Mouse (Mus musculus) embryonic facial prominence, embryonic 10.5 days (tissue): ENCODE measurements around the gene Rnf152. TPM values are rescaled to one million over a fixed set of nuclear protein-coding genes. Genes with fewer than 3 reads are reported as not detected.

Experiments used
- DNase-seq: peaks from one replicate; pipeline ENCODE4 v3.0.0-alpha.2; 2017; ENCODE audit warnings: low spot score
- H3K27ac ChIP-seq: fragments of 300-500 bp; sonication (generic); replicated peaks from 2 replicates; pipeline ENCODE4 v1.5.1; 2016; ENCODE audit warnings: mild to moderate bottlenecking
- H3K27me3 ChIP-seq: fragments of 300-500 bp; sonication (generic); replicated peaks from 2 replicates; pipeline ENCODE4 v1.6.1; 2016; ENCODE audit warnings: low read depth, mild to moderate bottlenecking; ENCODE audit not compliant: poor library complexity, severe bottlenecking
- H3K36me3 ChIP-seq: fragments of 300-500 bp; sonication (generic); replicated peaks from 2 replicates; pipeline ENCODE4 v1.6.1; 2016; ENCODE audit warnings: mild to moderate bottlenecking, moderate library complexity
- H3K4me1 ChIP-seq: fragments of 300-500 bp; sonication (generic); 2 replicates; pipeline ENCODE4 v1.6.1; 2016
- H3K4me3 ChIP-seq: fragments of 300-500 bp; sonication (generic); 2 replicates; pipeline ENCODE4 v1.5.1; 2016; ENCODE audit warnings: mild to moderate bottlenecking, moderate library complexity
- H3K9me3 ChIP-seq: fragments of 300-500 bp; sonication (generic); 2 replicates; pipeline ENCODE4 v1.6.1; 2016; ENCODE audit warnings: mild to moderate bottlenecking
- WGBS: fragments of 180-500 bp; shearing (Covaris S2); methylation state at CpG from one replicate; pipeline ENCODE4 v1.1.7; 2016; 5-methylcytosine and 5-hydroxymethylcytosine counted together
- polyA plus RNA-seq: library from polyadenylated mRNA; unstranded; fragments of >200 nt; fragmentation: Nextera tagmentation; extraction: Ambion mirVana; gene quantifications from 2 replicates; pipeline ENCODE4 v1.2.1, GENCODE M21; 2016

Gene Rnf152
- polyA plus RNA-seq, 1 experiment from 2014 or later = 0.51 TPM

GRCm38 (mm10) chr1:105291859-105292258 lies 64.7 kb downstream of the Rnf152 start:
- WGBS = 89% methylated on average over 2 of the region's 2 CpGs
- DNase-seq = no peak
- Histone ChIP-seq H3K36me3 (no peaks in the 10 kb centered on the region), H3K9me3 (0 out of 2 replicates have a peak, but pooled peaks cover 4% of the 10 kb centered on the region), H3K27ac (no peak overlapping the region), H3K4me1 (no peaks in the 10 kb centered on the region), H3K4me3 (no peak overlapping the region), H3K27me3 (no peaks in the 10 kb centered on the region)

- Histone ChIP-seq H3K4me1 (peaks cover 3% of the 10 kb centered on the region; the same call in 1 of the 2 replicates), H3K4me3 (no peak overlapping the region), H3K27ac (no peak overlapping the region), H3K36me3 (no peaks in the 10 kb centered on the region), H3K9me3 (no peaks in the 10 kb centered on the region), H3K27me3 (no peaks in the 10 kb centered on the region)
- 85% methylated on average over 4 of the region's 4 CpGs for WGBS
- DNase-seq = no peak
Measured at GRCm38 (mm10) chr1:105287536-105287935, 69.0 kb downstream of the Rnf152 start.

DNA sequence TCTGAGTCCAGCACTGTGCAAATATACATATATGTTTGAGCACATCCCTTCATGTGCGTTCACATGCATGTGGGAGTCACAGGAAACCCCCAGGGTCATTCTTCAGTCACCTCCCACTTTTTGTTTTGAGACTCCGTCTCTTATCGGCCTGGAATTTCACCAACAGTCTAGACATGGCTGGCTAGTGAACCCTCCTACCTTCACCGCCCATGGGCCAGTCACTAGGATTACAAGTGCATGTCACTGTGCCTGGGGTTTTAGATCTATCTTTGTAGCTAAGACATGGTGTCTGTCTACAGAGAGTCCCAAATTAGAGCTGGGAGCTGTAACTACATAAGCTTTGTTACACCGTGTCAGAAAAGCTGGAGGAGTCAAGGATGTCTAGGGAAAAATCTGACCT lies 69.6 kb downstream of the Rnf152 start:
- no peaks in the 10 kb centered on the region for H3K9me3 ChIP-seq
- WGBS = 88% methylated on average over 5 of the region's 5 CpGs
- H3K36me3 ChIP-seq = no peaks in the 10 kb centered on the region

DNA sequence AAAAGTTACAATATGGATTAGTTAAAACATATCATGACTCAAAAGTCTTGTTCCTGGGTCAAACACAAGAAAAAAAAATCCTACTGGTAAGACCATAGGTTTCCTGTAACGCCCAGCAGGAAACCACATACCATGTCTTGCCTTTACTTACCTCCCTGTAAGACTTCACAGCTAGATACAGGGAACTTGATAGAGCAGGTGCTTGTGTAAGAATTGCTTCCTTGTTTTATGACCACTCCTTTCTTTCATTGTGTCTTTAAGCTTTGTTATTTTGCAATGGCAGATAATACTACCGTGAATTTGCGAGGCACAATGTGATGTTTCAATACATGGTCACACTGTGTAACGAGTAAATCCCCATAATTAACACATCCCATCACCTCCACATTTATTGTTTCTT lies 71.5 kb downstream of the Rnf152 start:
- peaks cover 3% of the 10 kb centered on the region; the same call in 1 of the 2 replicates for H3K4me1 ChIP-seq
- no peak overlapping the region for H3K27ac ChIP-seq
- H3K9me3 ChIP-seq = no peaks in the 10 kb centered on the region
- 93% methylated on average over 4 of the region's 4 CpGs for WGBS
- H3K36me3 ChIP-seq = no peaks in the 10 kb centered on the region
- H3K4me3 ChIP-seq = no peak overlapping the region
- no peaks in the 10 kb centered on the region for H3K27me3 ChIP-seq
- no peak for DNase-seq

More for the DNA sequence above, 69.6 kb downstream of the Rnf152 start:
- Histone ChIP-seq H3K27ac (no peak overlapping the region), H3K4me3 (no peak overlapping the region), H3K4me1 (peaks cover 3% of the 10 kb centered on the region; the same call in 1 of the 2 replicates), H3K27me3 (no peaks in the 10 kb centered on the region)
- no peak for DNase-seq

GRCm38 (mm10) chr1:105284116-105284515 lies 72.4 kb downstream of the Rnf152 start:
- Histone ChIP-seq H3K27me3 (no peaks in the 10 kb centered on the region), H3K9me3 (no peaks in the 10 kb centered on the region), H3K36me3 (no peaks in the 10 kb centered on the region), H3K4me3 (no peak overlapping the region), H3K27ac (no peak overlapping the region), H3K4me1 (peaks cover 3% of the 10 kb centered on the region; the same call in 1 of the 2 replicates)
- no peak for DNase-seq
- 71% methylated on average over 8 of the region's 8 CpGs for WGBS

DNA sequence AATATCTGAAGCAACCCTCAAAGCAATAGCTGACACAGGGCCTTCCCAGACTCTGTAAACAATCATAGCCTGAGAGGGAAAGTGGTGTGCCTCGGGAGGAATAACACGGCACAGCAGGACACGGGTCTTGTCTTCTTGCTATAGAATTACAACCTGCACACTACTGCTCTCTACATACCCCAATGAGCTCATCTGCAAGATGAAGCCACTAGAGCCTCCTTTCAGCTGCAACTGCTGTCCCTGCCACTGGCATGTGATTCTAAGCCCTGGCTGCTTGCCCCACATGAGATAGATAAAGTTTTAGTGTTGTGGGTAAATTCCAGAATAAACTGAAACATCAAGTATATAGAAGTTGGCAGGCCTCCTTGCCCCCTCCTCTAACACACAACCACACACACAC lies 75.2 kb downstream of the Rnf152 start:
- WGBS = 68% methylated on average over 3 of the region's 3 CpGs
- Histone ChIP-seq H3K27ac (no peak overlapping the region), H3K36me3 (no peaks in the 10 kb centered on the region), H3K9me3 (no peaks in the 10 kb centered on the region), H3K27me3 (no peaks in the 10 kb centered on the region), H3K4me3 (no peak overlapping the region), H3K4me1 (peaks cover 3% of the 10 kb centered on the region; the same call in 1 of the 2 replicates)
- DNase-seq = no peak

DNA sequence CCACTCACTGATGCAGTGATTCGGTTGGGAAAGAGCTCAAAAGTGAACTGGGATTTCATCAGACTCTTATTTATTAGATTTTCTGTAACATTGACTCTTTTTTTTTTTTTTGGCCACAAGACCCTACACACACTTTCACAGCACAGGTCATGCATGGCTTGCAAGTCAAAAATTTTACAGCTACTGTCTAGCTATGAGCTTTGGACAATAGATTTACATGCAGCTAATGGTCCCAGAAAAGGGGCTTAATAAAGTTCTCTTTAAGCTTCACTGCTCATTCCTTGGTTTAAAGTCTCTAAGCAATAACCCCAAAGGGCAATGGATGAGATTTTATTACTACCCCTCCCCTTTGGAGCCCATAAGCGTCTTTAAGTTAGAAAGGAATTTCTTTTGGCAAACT lies 76.3 kb downstream of the Rnf152 start:
- no peaks in the 10 kb centered on the region for H3K27me3 ChIP-seq
- H3K27ac ChIP-seq = no peak overlapping the region
- H3K4me1 ChIP-seq = peaks cover 3% of the 10 kb centered on the region; the same call in 1 of the 2 replicates
- no peaks in the 10 kb centered on the region for H3K36me3 ChIP-seq
- H3K4me3 ChIP-seq = no peak overlapping the region
- no peaks in the 10 kb centered on the region for H3K9me3 ChIP-seq
- no peak for DNase-seq
- 75% methylated on average over 2 of the region's 2 CpGs for WGBS

DNA sequence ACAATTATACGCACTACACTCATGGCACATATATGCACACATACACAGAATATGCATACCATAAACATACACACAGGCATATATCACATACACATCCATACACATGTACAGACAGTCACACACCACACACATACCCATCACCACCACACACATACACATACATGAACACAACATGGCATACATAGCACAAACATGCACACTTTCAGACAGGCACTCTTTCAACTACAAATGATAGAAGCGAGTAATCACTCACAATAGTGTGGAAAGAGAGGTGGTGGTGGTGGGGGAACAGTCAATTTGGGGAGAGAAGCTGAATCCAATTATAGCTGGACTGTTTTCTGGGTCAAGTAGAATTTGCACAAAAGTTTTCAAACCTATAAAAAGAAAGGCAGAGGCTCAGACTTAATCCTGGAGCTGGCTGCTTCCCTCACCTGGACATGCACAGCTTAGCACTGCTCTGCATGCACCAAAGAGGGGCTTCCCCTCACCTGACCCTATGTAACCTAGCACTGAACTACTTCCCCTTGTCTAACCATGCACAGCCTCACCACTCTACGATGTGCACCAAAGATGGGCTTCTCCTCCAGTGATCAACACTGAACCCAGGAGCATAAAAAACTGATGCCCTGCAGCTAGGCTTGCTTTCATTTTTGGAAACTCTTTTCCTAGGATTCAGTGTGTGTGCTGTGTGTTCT lies 81.9 kb downstream of the Rnf152 start:
- WGBS = 90% methylated on average over 3 of the region's 3 CpGs
- Histone ChIP-seq H3K27ac (no peak overlapping the region), H3K9me3 (no peaks in the 10 kb centered on the region), H3K27me3 (no peaks in the 10 kb centered on the region), H3K4me3 (no peak overlapping the region), H3K36me3 (no peaks in the 10 kb centered on the region), H3K4me1 (no peaks in the 10 kb centered on the region)
- no peak for DNase-seq

DNA sequence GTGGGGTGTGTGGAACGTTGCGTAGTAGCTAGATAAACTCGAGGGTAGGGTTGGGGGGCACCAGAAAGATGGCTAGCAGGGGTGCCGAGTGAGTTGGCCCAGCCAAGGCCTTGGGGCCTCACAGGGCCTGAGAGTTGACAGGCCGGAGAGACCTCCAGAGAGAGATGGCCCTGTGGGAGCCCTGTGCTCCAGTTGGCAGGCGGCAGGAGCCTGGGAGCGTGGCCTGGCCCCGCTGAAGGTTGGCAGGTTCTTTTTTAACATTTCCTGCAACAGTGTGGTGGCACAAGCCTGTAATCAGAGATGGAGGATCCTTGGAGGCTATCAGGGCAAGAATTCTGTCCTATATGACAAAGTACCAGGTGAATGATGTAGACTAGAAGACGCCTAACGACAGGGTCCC lies 85.4 kb downstream of the Rnf152 start:
- no peaks in the 10 kb centered on the region for H3K4me1 ChIP-seq
- 93% methylated on average over 10 of the region's 10 CpGs for WGBS
- no peaks in the 10 kb centered on the region for H3K27me3 ChIP-seq
- H3K27ac ChIP-seq = no peak overlapping the region
- no peak for DNase-seq
- H3K9me3 ChIP-seq = no peaks in the 10 kb centered on the region
- no peaks in the 10 kb centered on the region for H3K36me3 ChIP-seq
- H3K4me3 ChIP-seq = no peak overlapping the region

GRCm38 (mm10) chr1:105263283-105264033 lies 93.1 kb downstream of the Rnf152 start:
- WGBS = 82% methylated on average over 3 of the region's 3 CpGs
- Histone ChIP-seq H3K4me1 (no peaks in the 10 kb centered on the region), H3K9me3 (no peaks in the 10 kb centered on the region), H3K4me3 (no peak overlapping the region), H3K27ac (no peak overlapping the region), H3K36me3 (no peaks in the 10 kb centered on the region), H3K27me3 (no peaks in the 10 kb centered on the region)
- DNase-seq = no peak

GRCm38 (mm10) chr1:105260200-105260599 lies 96.3 kb downstream of the Rnf152 start:
- Histone ChIP-seq H3K27me3 (no peaks in the 10 kb centered on the region), H3K4me3 (no peak overlapping the region), H3K36me3 (no peaks in the 10 kb centered on the region), H3K4me1 (no peaks in the 10 kb centered on the region), H3K27ac (no peak overlapping the region), H3K9me3 (no peaks in the 10 kb centered on the region)
- WGBS = 82% methylated on average over 5 of the region's 5 CpGs
- DNase-seq = no peak

- Histone ChIP-seq H3K4me3 (no peak overlapping the region), H3K9me3 (no peaks in the 10 kb centered on the region), H3K27me3 (no peaks in the 10 kb centered on the region), H3K27ac (no peak overlapping the region), H3K36me3 (no peaks in the 10 kb centered on the region), H3K4me1 (no peaks in the 10 kb centered on the region)
- 80% methylated on average over 3 of the region's 3 CpGs for WGBS
- DNase-seq = no peak
Measured at GRCm38 (mm10) chr1:105257199-105257598, 99.3 kb downstream of the Rnf152 start.

- Histone ChIP-seq H3K9me3 (no peaks in the 10 kb centered on the region), H3K27me3 (no peaks in the 10 kb centered on the region), H3K4me3 (no peak overlapping the region), H3K4me1 (no peaks in the 10 kb centered on the region), H3K36me3 (no peaks in the 10 kb centered on the region), H3K27ac (no peak overlapping the region)
- DNase-seq = no peak
- WGBS = 90% methylated on average over 3 of the region's 3 CpGs
Measured at GRCm38 (mm10) chr1:105249190-105249589, 107.3 kb downstream of the Rnf152 start.
